Mouse (Mus musculus): ENCODE data around the gene Tmem178b. TPM values are rescaled to one million over a fixed set of nuclear protein-coding genes. Genes with fewer than 3 reads are reported as not detected.

Tmem178b gene
- polyA plus RNA-seq, 1 experiment: 0.11 TPM

- no peaks in the 10 kb centered on the region for H3K27me3 ChIP-seq (ENCODE audit: control insufficient read depth, insufficient read depth, low read length)
- no peak for DNase-seq (ENCODE audit: low read depth in 1 of 2, low spot score in 2 of 2)
- H3K4me1 ChIP-seq (ENCODE audit: control insufficient read depth, insufficient read depth, insufficient read length): no peaks in the 10 kb centered on the region
- no peak overlapping the region for H3K4me3 ChIP-seq (ENCODE audit: extremely low read depth, insufficient read depth, insufficient read length)
- H3K36me3 ChIP-seq (ENCODE audit: control insufficient read depth, insufficient read depth, low read length): no peaks in the 10 kb centered on the region
- no peak for TF ChIP-seq CTCF (IDR thresholded peaks at IDR 0.05; ENCODE audit: extremely low read depth, insufficient read depth, insufficient read length, insufficient replicate concordance)
- TF ChIP-seq POLR2A (IDR thresholded peaks at IDR 0.05; ENCODE audit: low read depth, low read length): no peak
- WGBS: 63% methylated on average over 8 of the region's 8 CpGs
- H3K27ac ChIP-seq (ENCODE audit: insufficient read depth, low read length): no peak overlapping the region
Measured at GRCm38 (mm10) chr6:39917242-39917641, 44.2 kb downstream of the Tmem178b start.

GRCm38 (mm10) chr6:39917729-39918128 lies 44.7 kb downstream of the Tmem178b start:
- H3K27ac ChIP-seq (ENCODE audit: insufficient read depth, low read length): no peak overlapping the region
- no peaks in the 10 kb centered on the region for H3K36me3 ChIP-seq (ENCODE audit: control insufficient read depth, insufficient read depth, low read length)
- TF ChIP-seq POLR2A (IDR thresholded peaks at IDR 0.05; ENCODE audit: low read depth, low read length): no peak
- TF ChIP-seq CTCF (IDR thresholded peaks at IDR 0.05; ENCODE audit: extremely low read depth, insufficient read depth, insufficient read length, insufficient replicate concordance): no peak
- DNase-seq (ENCODE audit: low read depth in 1 of 2, low spot score in 2 of 2): no peak
- H3K4me3 ChIP-seq (ENCODE audit: extremely low read depth, insufficient read depth, insufficient read length): no peak overlapping the region
- H3K4me1 ChIP-seq (ENCODE audit: control insufficient read depth, insufficient read depth, insufficient read length): no peaks in the 10 kb centered on the region
- 90% methylated on average over 6 of the region's 6 CpGs for WGBS
- H3K27me3 ChIP-seq (ENCODE audit: control insufficient read depth, insufficient read depth, low read length): no peaks in the 10 kb centered on the region

- Histone ChIP-seq H3K36me3 (ENCODE audit: control insufficient read depth, insufficient read depth, low read length) (no peaks in the 10 kb centered on the region), H3K27me3 (ENCODE audit: control insufficient read depth, insufficient read depth, low read length) (no peaks in the 10 kb centered on the region), H3K4me1 (ENCODE audit: control insufficient read depth, insufficient read depth, insufficient read length) (no peaks in the 10 kb centered on the region), H3K4me3 (ENCODE audit: extremely low read depth, insufficient read depth, insufficient read length) (no peak overlapping the region), H3K27ac (ENCODE audit: insufficient read depth, low read length) (no peak overlapping the region)
- TF ChIP-seq POLR2A (IDR thresholded peaks at IDR 0.05; ENCODE audit: low read depth, low read length) (no peak), CTCF (IDR thresholded peaks at IDR 0.05; ENCODE audit: extremely low read depth, insufficient read depth, insufficient read length, insufficient replicate concordance) (no peak)
- WGBS: 74% methylated on average over 6 of the region's 6 CpGs
- no peak for DNase-seq (ENCODE audit: low read depth in 1 of 2, low spot score in 2 of 2)
Measured at GRCm38 (mm10) chr6:39919011-39919709, 46.1 kb downstream of the Tmem178b start.

- Histone ChIP-seq H3K27me3 (ENCODE audit: control insufficient read depth, insufficient read depth, low read length) (no peaks in the 10 kb centered on the region), H3K36me3 (ENCODE audit: control insufficient read depth, insufficient read depth, low read length) (no peaks in the 10 kb centered on the region), H3K4me1 (ENCODE audit: control insufficient read depth, insufficient read depth, insufficient read length) (no peaks in the 10 kb centered on the region), H3K27ac (ENCODE audit: insufficient read depth, low read length) (no peak overlapping the region), H3K4me3 (ENCODE audit: extremely low read depth, insufficient read depth, insufficient read length) (no peak overlapping the region)
- 88% methylated on average over 10 of the region's 10 CpGs for WGBS
- no peak for DNase-seq (ENCODE audit: low read depth in 1 of 2, low spot score in 2 of 2)
- TF ChIP-seq CTCF (IDR thresholded peaks at IDR 0.05; ENCODE audit: extremely low read depth, insufficient read depth, insufficient read length, insufficient replicate concordance) (no peak), POLR2A (IDR thresholded peaks at IDR 0.05; ENCODE audit: low read depth, low read length) (no peak)
Measured at GRCm38 (mm10) chr6:39926442-39926841, 53.4 kb downstream of the Tmem178b start.

GRCm38 (mm10) chr6:39936590-39936989 lies 63.5 kb downstream of the Tmem178b start:
- Histone ChIP-seq H3K27me3 (ENCODE audit: control insufficient read depth, insufficient read depth, low read length) (no peaks in the 10 kb centered on the region), H3K36me3 (ENCODE audit: control insufficient read depth, insufficient read depth, low read length) (no peaks in the 10 kb centered on the region), H3K4me3 (ENCODE audit: extremely low read depth, insufficient read depth, insufficient read length) (no peak overlapping the region), H3K27ac (ENCODE audit: insufficient read depth, low read length) (no peak overlapping the region), H3K4me1 (ENCODE audit: control insufficient read depth, insufficient read depth, insufficient read length) (no peaks in the 10 kb centered on the region)
- 61% methylated on average over 3 of the region's 3 CpGs for WGBS
- no peak for DNase-seq (ENCODE audit: low read depth in 1 of 2, low spot score in 2 of 2)
- TF ChIP-seq POLR2A (IDR thresholded peaks at IDR 0.05; ENCODE audit: low read depth, low read length): no peak
- no peak for TF ChIP-seq CTCF (IDR thresholded peaks at IDR 0.05; ENCODE audit: extremely low read depth, insufficient read depth, insufficient read length, insufficient replicate concordance)

GRCm38 (mm10) chr6:39940920-39941319 lies 67.8 kb downstream of the Tmem178b start:
- Histone ChIP-seq H3K27ac (ENCODE audit: insufficient read depth, low read length) (no peak overlapping the region), H3K27me3 (ENCODE audit: control insufficient read depth, insufficient read depth, low read length) (no peaks in the 10 kb centered on the region), H3K36me3 (ENCODE audit: control insufficient read depth, insufficient read depth, low read length) (no peaks in the 10 kb centered on the region), H3K4me1 (ENCODE audit: control insufficient read depth, insufficient read depth, insufficient read length) (no peaks in the 10 kb centered on the region), H3K4me3 (ENCODE audit: extremely low read depth, insufficient read depth, insufficient read length) (no peak overlapping the region)
- DNase-seq (ENCODE audit: low read depth in 1 of 2, low spot score in 2 of 2): no peak
- TF ChIP-seq POLR2A (IDR thresholded peaks at IDR 0.05; ENCODE audit: low read depth, low read length) (no peak), CTCF (IDR thresholded peaks at IDR 0.05; ENCODE audit: extremely low read depth, insufficient read depth, insufficient read length, insufficient replicate concordance) (no peak)
- 89% methylated on average over 7 of the region's 7 CpGs for WGBS

- TF ChIP-seq POLR2A (IDR thresholded peaks at IDR 0.05; ENCODE audit: low read depth, low read length) (no peak), CTCF (IDR thresholded peaks at IDR 0.05; ENCODE audit: extremely low read depth, insufficient read depth, insufficient read length, insufficient replicate concordance) (no peak)
- WGBS: 86% methylated on average over 9 of the region's 9 CpGs
- H3K4me1 ChIP-seq (ENCODE audit: control insufficient read depth, insufficient read depth, insufficient read length): no peaks in the 10 kb centered on the region
- H3K27ac ChIP-seq (ENCODE audit: insufficient read depth, low read length): no peak overlapping the region
- no peak for DNase-seq (ENCODE audit: low read depth in 1 of 2, low spot score in 2 of 2)
- H3K27me3 ChIP-seq (ENCODE audit: control insufficient read depth, insufficient read depth, low read length): no peaks in the 10 kb centered on the region
- H3K36me3 ChIP-seq (ENCODE audit: control insufficient read depth, insufficient read depth, low read length): no peaks in the 10 kb centered on the region
- H3K4me3 ChIP-seq (ENCODE audit: extremely low read depth, insufficient read depth, insufficient read length): no peak overlapping the region
Measured at GRCm38 (mm10) chr6:39944854-39945253, 71.8 kb downstream of the Tmem178b start.
